Mouse (Mus musculus) mouse trophoblast stem cell (cell line): Measurements from ENCODE around the gene Trim11.
"Not testable (repeated sequence)": the region's sequence is repeated elsewhere in the genome, so short reads cannot be mapped to it uniquely, and the experiment has no call there.

Source experiments
- in situ Hi-C, 2 experiments: fragments of 300-500 bp; cut with MseI, MboI; formaldehyde crosslinking; loops; 2 replicates in 1 of 2; 3 replicates in 1 of 2; pipeline ENCODE4 v1.15.1; 2025

Gene Trim11

DNA sequence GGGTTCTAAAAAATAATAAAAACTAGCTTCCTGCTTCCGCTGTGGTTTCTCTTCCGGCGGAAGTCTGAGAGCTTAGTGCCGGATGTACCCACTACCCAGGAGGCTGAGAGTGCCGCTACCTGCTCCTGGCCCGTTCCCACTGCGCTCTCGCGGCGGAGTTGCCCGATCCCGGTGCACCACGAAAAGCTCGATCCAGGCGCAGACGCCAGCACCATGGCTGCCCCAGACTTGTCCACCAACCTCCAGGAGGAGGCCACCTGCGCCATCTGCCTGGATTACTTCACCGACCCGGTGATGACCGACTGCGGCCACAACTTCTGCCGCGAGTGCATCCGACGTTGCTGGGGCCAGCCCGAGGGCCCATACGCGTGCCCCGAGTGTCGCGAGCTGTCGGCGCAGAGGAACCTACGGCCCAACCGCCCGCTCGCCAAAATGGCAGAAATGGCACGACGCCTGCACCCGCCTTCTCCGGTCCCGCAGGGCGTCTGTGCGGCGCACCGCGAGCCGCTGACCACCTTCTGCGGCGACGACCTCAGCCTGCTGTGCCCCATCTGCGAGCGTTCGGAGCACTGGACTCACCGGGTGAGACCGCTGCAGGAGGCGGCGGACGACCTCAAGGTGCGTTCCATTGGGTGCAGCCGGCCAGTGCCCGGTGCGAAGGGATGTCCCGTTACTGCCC lies at the start of gene Trim11:
Gene Trim11 (plus strand): TSS at position 67 of the 679 bp plus-strand sequence.
- in situ Hi-C loops: no loop called here

DNA sequence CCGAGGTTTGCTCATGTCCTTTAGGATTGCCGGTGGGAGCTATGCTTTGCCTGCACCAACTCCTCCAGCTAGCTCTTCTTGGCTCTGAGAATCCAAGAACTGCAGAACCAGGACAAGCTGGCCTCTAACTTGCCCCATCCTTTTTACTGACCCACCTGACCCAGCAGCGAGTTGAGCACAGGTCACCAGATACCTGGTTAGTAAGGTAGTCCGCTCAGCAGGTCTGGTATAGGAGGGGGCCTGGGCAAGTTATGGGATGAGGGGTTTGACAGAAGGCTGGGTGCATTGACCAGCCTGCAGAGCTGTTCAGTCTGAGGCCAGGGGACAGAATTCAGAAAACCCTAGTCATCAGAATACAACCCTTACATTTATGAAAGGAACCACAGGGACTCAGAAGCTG lies 48.8 kb upstream of the Trim11 start:
- in situ Hi-C loops: no loop called here

DNA sequence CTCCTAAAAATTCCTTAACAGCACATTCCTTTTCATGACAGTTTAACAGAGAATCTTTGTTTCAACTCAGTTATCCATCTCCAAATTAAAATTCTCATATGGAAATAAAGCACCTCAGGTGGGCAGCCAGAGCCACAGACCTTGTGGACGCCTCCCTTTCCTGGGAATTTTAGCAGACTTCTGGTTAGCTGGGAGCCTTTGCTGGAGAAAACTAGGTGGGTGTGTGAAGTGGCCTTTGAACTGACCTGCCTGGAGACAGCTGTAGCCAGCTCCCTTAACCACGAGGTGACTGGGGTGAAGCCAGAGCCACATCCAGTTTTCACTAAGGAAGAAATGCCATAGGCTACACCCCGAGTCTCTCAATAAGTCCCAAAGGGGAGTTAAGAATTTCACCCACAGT lies 48.3 kb upstream of the Trim11 start:
- in situ Hi-C loops: no loop called here

DNA sequence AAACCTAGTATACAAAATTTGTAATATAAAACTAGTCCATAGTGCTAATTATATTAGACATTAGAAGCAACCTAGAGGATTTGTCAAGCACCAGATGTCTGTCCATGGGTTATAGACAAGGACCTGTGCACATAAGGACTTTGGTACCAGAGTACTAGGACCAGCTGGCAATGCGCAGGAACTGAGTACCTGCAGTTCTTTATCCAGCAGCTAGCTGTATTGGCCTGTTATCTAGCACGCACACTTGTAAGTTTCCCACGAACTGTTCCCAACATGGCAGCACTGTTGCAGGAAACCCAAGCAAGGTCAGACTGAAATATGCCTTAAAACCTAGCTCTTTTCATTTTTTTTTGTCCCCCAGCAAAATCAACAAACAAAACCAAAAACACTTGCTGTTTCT lies 47.6 kb upstream of the Trim11 start:
- in situ Hi-C loops: no loop called here

- in situ Hi-C loops: no loop called here
These were observed 46.3 kb upstream of the Trim11 start for GRCm38 (mm10) chr11:58931576-58931975.

DNA sequence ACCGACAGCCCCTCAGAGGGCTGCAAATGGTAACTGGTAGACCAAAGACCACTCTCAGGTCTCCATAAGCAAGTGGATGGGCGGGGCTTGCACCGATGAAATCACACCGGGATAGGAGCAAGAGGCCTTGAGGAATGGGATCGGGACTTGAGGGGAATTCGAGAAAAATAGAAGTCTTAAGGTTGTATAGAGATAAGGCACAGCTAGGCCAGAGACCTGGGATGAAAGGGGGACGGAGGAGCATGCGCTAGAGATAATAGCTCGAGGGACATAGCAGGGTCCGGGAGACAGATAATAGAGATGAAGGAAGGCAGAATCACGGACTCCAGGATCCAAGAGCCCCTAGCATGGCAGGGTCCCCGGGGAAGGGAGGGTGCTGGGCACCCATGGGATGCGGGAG lies 40.0 kb upstream of the Trim11 start:
- in situ Hi-C loops: no loop called here

DNA sequence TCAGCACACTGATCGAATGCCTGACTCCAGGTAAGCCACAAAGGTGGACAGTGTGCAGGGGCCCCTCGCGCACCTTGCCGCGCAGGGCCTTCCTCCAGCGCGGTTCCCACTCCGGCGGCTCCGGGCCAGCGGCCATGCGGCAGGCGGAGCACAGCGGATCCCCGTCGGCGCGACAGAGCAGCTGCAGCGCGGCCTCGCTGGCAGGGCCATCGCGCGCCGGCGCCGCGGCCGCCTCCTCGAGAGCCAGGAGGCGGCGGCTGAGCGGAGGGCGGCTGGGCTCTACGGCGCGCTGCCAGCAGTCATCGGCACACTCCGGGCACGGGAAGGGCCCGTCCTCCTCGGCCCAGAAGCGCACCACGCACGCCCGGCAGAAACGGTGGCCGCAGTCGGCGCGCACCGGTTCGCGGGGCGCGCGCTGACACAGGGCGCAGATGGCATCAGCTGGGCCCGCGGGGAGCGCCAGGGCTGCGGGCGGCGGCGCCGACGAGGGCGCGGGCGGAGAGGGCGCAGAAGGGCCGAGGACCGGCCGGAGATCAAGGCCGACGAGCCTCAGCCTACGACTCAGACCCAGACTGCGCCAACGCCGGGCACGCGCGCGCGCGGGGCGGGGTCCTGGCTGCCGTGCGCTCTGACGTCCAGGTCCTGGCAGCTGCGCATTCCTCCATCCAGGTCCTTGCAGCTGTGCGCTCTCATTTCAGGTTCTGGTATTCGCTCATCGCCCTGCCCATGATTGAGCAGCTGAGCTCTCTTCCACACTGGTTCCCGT lies 39.4 kb upstream of the Trim11 start, which contains the start of gene Rnf187:
Gene Rnf187 (minus strand): TSS at position 595 of the 766 bp plus-strand sequence.
- in situ Hi-C loops: no loop called here

DNA sequence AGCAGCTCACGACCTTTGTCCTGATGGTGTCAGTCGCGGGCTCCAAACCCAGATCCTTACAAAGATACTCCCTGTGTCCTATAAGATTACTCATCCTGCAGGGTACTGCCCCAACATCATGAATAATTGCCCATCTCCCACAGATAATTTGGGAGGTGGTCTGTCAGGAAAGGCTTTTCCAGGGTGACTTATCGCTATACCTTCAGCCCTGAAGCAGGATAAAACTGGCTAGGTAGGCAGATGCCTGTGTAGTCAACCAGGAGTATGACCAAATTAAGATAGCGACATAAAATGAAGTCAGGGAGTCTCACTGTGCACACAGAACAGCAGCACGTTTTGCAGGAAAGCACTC lies 38.8 kb upstream of the Trim11 start:
- in situ Hi-C loops: no loop called here

- in situ Hi-C loops: no loop called here
These were observed 33.8 kb upstream of the Trim11 start for GRCm38 (mm10) chr11:58944136-58944535.

- in situ Hi-C loops: no loop called here
These were observed 30.6 kb upstream of the Trim11 start for GRCm38 (mm10) chr11:58947306-58947705.

DNA sequence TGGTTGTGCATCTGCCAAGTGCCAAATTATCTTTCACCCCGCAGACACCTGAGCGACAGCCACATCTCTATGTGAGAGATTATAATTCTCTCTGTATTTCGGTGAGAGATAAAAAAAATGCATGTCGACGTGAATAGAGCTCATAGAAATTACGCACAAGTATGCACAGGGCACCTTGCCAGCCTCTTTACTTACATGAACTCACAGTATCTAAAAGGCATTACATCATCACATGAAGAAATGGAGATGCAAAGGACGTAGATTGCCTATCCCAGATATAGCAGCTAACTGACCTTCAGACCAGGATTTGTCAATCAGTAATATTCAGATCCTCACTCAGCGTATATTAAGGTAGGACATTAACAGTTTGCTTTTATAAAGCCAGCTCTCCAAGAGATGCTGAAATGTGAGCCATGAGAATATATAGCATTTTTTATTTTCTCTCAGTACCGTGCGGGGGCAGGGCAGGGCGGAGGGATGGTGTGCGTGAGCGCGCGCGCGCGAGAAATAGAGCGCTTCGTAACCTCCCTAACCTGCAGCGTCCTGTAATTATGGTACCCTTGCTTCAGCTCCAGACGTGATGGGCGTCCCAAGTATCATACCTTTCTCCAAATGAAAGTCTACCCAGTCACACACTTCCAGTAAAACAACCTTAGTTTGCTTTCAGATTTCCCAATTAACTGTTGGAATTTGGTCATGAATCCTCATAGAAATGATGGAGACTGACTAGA lies 29.9 kb upstream of the Trim11 start:
- in situ Hi-C loops: no loop called here

GRCm38 (mm10) chr11:58948542-58949479 lies 29.1 kb upstream of the Trim11 start, which contains the start of gene Hist3h2ba:
Gene Hist3h2ba (plus strand): TSS chr11:58948920.
- in situ Hi-C loops: no loop called here

GRCm38 (mm10) chr11:58949480-58950431 lies 28.1 kb upstream of the Trim11 start:
- in situ Hi-C loops: no loop called here

GRCm38 (mm10) chr11:58951210-58951609 lies 26.7 kb upstream of the Trim11 start:
- in situ Hi-C loops: no loop called here

DNA sequence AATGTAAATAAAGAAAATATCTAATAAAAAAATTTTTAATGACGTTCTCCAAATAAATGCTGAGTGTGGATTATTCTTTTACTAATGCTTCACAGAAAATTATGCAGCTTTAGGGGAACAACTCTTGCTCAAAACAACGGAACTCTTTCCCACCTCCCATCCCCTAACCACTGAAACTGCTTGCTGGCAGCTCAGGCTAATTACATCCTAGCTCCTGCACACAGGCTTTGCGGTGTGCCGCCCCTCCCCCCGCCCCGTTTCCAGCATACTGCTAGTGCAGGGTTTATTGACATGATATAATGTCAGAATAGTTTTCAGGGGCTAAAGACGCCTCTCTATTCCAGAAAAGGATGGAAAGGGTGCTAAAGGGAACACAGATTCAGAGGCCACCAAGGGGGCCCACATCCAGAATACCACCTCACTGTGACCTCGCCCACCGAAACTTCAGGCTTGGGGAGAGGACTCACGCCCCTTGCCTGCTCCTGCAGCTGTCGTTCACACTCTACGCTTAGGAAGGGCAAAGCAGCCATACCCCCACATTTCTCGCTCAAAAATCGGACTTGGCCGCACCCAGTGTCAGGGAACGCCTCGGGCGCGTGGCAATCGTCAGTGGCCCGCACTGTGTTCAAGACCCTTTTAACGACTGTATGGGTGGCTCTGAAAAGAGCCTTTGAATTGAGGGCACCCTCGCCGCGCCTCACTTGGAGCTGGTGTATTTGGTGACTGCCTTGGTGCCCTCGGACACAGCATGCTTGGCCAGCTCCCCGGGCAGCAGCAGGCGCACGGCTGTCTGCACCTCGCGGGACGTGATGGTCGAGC lies 24.3 kb upstream of the Trim11 start:
- in situ Hi-C loops: no loop called here

- in situ Hi-C loops: not testable (repeated sequence)
These were observed 23.8 kb upstream of the Trim11 start for GRCm38 (mm10) chr11:58954170-58954419.

- in situ Hi-C loops: no loop called here
These were observed 23.3 kb upstream of the Trim11 start, which contains the start of the genes Hist3h2a and Trim17 for GRCm38 (mm10) chr11:58954420-58955142. Gene Hist3h2a (plus strand): TSS chr11:58954685. Gene Trim17 (plus strand): TSS chr11:58954685.

- in situ Hi-C loops: no loop called here
These were observed 22.6 kb upstream of the Trim11 start for GRCm38 (mm10) chr11:58955143-58955867.
